Mouse (Mus musculus) gastrocnemius, postnatal 14 days (tissue): ENCODE results near the gene Srebf2. TPM values are rescaled to one million over a fixed set of nuclear protein-coding genes. Genes with fewer than 3 reads are reported as not detected.
A peak's percentile ranks its signal among the peaks of the same experiment; 100 is the strongest.

Experiments
- DNase-seq: peaks from one replicate; pipeline ENCODE4 v3.0.0; 2021; ENCODE audit warnings: mixed read lengths
- intact Hi-C: fragments of 180-260 bp; cut with DNase I; formaldehyde crosslinking; loops from one replicate; pipeline ENCODE4 v1.15.1; 2025; ENCODE audit warnings: low total_unique reads
- total RNA-seq, 2 experiments: library from RNA; stranded (reverse); gene quantifications; 2 replicates each; pipeline ENCODE4 v1.2.3; 2021

The Srebf2 gene
- total RNA-seq, 2 experiments from 2014 or later: 13.7 to 22.9 TPM

- intact Hi-C loops: no loop called here
- peak; percentile 2 for DNase-seq
Observed at GRCm38 (mm10) chr15:82217039-82217438, 70.1 kb downstream of the Srebf2 start.

DNA sequence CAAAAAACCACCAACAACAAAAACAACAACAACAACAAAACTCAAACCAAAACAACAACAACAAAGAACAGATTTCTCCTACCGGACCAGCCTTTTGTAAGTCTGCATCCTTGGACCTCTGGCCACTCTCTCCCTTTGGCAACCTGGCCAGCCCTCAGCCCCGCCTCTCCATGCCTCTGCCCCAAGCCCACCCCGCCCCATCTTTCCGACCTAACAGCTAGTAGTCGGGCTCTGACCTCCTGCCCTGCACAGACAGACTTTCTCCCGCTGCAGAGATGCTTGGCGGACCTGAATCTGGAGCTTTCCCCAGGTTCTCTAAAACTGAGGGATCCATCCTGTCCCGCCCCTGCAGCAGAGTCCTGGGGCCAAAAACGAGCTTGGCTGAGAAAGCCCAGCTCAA, 71.0 kb downstream of the Srebf2 start:
- DNase-seq: peak; percentile 3
- intact Hi-C loops: no loop called here

- peak; percentile 17 for DNase-seq
- intact Hi-C loops: no loop called here
Observed at GRCm38 (mm10) chr15:82218778-82219666, 72.0 kb downstream of the Srebf2 start.

- intact Hi-C loops: no loop called here
- DNase-seq: no peak
Observed at GRCm38 (mm10) chr15:82220003-82220675, 73.2 kb downstream of the Srebf2 start.

DNA sequence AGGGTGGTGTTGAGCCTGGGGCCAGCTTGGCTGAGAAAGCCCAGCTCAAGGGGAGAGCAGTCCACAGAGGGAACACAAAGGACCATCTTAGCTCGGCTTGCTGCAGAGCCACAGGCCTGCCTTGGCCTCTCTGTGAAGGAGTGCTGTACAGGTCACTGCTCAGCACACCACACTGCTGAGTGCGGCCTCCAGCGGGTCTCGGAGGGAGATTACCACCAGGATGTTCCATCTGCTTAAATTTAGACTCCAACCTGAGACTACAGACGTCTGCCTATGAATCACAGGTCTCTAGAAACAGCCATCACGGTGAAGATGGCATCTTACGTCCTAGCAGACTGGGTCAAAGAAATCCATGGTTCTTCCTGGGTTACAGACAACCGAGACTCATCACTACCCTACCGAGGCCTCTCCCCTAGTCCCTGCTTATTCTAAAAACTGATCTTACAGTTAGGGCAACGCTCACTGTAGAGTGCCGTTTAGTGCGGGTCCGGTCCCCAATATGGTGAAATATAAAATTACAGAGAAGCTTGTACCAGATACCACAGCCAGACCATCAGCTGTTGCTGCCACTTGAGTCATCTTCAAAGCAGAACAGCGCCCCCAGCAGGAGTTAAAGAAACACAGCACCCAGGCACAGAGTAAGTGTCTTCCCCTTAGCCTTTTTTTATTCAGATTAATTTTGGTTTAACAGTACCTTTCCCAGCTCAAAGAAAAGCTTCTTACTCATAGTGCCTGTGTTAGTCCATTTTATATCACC, 74.3 kb downstream of the Srebf2 start:
- intact Hi-C loops: no loop called here
- no peak for DNase-seq

- intact Hi-C loops: no loop called here
- DNase-seq: no peak
Observed at GRCm38 (mm10) chr15:82223251-82223650, 76.3 kb downstream of the Srebf2 start.

- intact Hi-C loops: no loop called here
- DNase-seq: peak; percentile 62
Observed at GRCm38 (mm10) chr15:82223657-82224601, 76.9 kb downstream of the Srebf2 start, which contains the start of gene Tnfrsf13c. Tnfrsf13c (minus strand) TSS chr15:82224369.

DNA sequence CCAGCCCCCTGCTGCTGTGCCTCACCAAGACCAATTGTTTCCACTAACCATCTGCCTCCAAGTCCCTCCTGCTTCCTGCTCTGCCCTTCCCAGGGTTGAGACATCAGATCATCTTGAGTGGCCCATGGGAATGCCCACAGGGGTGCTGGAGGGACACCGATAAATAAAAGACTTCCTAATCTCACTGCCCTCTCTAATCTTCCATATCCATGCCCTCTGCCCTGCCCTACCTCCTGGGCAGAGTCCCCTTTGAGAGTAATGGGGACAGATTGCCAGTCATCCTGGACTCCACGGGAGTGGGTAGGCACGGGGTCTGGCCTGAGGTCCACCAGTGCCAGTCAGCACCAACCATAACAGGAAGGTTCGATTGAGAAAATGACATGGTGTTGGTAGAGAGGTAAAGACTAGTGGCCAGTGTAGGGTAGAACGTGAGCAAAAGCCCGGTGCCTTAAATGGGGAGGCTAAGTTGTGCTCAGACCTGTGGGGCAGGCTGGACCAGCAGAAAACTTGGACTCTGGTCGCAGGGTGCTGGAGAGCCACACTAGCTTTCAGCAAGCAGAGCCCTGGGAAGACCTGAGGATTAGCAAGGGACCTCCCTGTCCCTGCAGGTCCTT, 77.7 kb downstream of the Srebf2 start:
- DNase-seq: no peak
- intact Hi-C loops: no loop called here

DNA sequence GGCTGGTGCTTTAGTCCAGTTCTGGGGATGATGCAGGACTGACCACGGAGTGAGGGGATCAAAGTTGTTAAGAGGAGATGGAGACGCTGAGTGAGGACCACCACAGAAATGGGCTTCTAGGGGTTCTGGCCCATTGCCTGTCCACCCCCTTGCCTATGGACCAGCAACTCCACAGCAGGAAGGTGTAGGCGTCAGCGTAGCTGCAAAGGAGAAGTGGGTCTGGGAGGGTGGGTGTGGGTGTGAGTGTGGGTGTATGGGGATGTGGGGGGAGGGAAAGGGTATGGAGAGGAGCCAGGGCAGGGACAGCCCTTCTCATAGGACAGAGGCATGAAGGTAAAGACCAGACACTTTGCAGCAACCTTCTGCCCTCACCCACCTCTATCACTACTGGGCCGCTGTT, 78.8 kb downstream of the Srebf2 start:
- no peak for DNase-seq
- intact Hi-C loops: no loop called here

DNA sequence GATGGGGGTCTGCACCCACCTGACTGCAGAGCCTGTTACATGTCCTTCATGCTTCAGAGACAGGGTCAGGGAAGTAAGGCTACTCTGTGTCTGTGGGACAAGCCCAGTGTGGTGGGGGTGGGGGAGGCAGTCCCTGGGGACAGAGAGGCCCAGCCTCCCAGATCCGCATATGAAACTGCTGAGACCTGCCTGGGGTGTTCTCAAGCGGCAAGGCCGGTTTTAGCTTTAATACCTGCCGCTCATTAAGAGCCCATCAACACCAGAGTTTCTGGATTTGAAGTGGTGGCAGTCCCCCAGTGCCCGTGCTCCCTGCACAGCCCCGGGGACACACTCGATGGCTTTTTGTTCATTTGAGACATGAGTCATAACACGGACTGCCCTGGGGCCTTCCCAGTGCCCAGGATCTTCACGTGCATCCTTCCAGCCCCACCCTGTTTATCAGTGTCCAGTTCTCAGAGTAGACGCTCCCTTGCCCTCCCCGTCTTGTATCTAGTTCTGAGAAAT, 82.6 kb downstream of the Srebf2 start:
- intact Hi-C loops: no loop called here
- DNase-seq: no peak

DNA sequence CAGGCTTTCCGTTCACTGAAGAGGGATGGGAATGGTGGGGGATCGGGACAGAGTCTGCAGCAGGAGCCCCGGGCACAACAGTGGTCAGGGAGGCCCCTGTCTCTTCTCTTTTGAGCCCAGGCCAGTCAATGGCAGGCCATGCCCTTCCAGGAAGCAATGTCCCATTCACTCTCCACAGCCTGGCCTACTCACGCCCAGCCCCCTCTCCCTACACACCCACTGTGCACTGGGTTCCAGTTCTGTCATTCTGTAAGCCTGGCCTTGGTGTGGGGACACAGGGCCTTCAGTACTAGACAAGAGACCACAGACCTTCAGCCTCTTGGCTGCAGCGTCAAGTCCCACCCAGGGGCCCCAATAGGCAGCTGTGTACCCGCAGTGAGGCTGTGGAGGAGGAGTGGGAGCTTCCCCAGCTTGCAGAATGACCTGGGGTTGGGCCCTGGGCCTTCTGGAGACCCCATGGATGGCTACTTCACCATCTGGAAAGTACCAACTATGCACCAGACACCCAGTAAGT, 83.2 kb downstream of the Srebf2 start:
- intact Hi-C loops: no loop called here

GRCm38 (mm10) chr15:82231100-82231499, 84.1 kb downstream of the Srebf2 start:
- no peak for DNase-seq
- intact Hi-C loops: no loop called here

More for the DNA sequence above, 83.2 kb downstream of the Srebf2 start:
- DNase-seq: no peak

DNA sequence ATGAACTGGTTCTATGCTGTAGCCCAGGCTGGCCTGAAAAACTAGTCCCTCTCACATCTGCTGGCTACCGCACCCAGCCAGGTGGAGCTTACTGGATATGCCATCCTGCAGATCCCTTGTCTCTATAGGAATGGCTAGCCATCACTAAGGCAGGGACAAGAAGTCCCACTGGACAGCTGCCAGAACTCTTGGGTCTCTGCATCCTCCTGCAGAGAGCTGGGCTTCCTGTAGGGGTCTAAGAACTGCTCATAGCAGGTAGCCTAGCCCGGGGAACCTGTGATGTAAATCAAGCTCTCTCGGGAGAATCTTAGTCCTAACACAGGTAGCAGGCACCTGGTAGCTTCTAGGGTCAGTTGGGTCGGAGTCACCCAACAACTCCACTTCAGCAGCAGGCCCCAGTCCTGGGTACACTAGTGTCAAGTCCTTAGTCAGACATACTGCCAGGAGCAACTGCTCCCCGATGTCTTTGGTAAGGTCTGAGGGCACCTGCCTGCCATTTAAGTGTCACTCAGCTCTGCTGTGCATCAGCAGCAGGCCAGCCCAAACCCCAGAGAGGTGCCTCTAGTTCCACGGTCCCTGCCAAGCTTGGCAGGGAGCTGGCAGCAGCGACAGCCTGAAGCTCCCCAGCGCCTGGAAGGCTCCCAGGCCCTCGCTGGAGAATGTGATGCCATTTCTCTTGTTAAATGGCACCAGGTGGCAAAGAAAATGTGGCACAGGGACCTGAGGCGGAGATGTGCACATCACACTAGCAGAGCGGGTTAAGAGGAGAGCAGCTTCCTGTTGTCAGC, 84.8 kb downstream of the Srebf2 start:
- intact Hi-C loops: no loop called here
- peak; percentile 63 for DNase-seq

DNA sequence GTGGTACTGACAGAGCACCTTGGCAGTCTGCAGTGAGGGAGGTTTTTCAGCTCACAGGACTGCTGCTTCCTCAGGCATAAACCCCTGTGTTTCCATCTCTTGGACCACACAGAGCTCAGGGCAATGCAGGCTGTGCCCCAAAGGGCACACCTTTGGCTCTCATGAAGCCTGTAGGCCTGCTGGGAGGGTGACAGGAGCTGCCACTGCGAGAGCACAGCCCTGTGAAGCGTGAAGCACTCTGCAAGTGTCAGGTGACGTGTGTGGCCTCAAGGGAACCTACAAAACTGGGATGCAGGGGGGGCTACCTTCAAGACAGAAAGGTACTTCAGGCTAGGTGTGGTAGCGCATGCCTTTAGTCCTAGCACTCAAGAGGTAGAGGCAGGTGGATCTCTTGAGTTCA, 85.7 kb downstream of the Srebf2 start:
- intact Hi-C loops: no loop called here
- no peak for DNase-seq

GRCm38 (mm10) chr15:82235661-82236060, 88.7 kb downstream of the Srebf2 start:
- DNase-seq: no peak
- intact Hi-C loops: loop anchor here (2.0 to 5.0 kb wide), 2 partner anchors 93 to 167 kb away; partner anchors contain the start of gene Mei1

DNA sequence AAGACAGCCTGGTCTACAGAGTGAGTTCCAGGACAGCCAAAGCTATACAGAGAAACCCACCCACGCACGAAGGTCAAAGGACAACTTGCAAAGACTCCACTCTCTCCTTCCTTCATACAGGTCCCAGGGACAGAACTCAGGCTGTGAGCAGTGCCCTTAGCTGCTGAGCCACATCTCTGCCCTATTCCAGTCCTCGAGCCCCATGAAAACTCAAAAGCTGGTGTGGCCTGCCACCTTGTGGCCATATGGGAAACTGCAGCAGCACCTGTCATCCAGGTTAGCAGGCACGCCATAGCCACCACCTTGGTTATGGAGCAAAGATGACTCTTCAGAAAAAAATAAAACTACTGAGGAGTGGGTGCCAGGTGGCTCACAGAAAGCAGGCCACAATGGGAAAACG, 89.6 kb downstream of the Srebf2 start:
- intact Hi-C loops: loop anchor here (5.0 kb wide), 1 partner anchor 94 kb away; no protein-coding TSS in a partner anchor
- peak; percentile 68 for DNase-seq

GRCm38 (mm10) chr15:82243311-82243710, 96.3 kb downstream of the Srebf2 start:
- intact Hi-C loops: no loop called here
- no peak for DNase-seq
